Mouse (Mus musculus): ENCODE measurements around the gene Rabepk.
"Not testable (repeated sequence)": the region's sequence is repeated elsewhere in the genome, so short reads cannot be mapped to it uniquely, and the experiment has no call there.

Rabepk gene

GRCm38 (mm10) chr2:34804172-34804571, 4.5 kb upstream of the Rabepk start:
- DNase-seq (ENCODE audit: low spot score): no peak

- no peak for DNase-seq (ENCODE audit: low spot score)
These were observed 4.0 kb upstream of the Rabepk start for GRCm38 (mm10) chr2:34803746-34804145.

- DNase-seq (ENCODE audit: low spot score): peak; percentile 41
These were observed 3.0 kb upstream of the Rabepk start for GRCm38 (mm10) chr2:34802565-34803245.

- DNase-seq (ENCODE audit: low spot score): peak; percentile 100
These were observed 2.1 kb upstream of the Rabepk start for GRCm38 (mm10) chr2:34801516-34802482.

- DNase-seq (ENCODE audit: low spot score): no peak
These were observed 659 bp upstream of the Rabepk start for GRCm38 (mm10) chr2:34800371-34800770.

- DNase-seq (ENCODE audit: low spot score): no peak
These were observed 4.3 kb downstream of the Rabepk start for GRCm38 (mm10) chr2:34795426-34795825.

GRCm38 (mm10) chr2:34794511-34794910, 5.2 kb downstream of the Rabepk start:
- no peak for DNase-seq (ENCODE audit: low spot score)

- DNase-seq (ENCODE audit: low spot score): not testable (repeated sequence)
These were observed 7.2 kb downstream of the Rabepk start for GRCm38 (mm10) chr2:34792543-34792942.

GRCm38 (mm10) chr2:34790282-34790681, 9.4 kb downstream of the Rabepk start:
- no peak for DNase-seq (ENCODE audit: low spot score)

GRCm38 (mm10) chr2:34784085-34784484, 15.6 kb downstream of the Rabepk start:
- peak; percentile 62 for DNase-seq (ENCODE audit: low spot score)

GRCm38 (mm10) chr2:34783064-34784020, 16.4 kb downstream of the Rabepk start:
- DNase-seq (ENCODE audit: low spot score): no peak

- no peak for DNase-seq (ENCODE audit: low spot score)
These were observed 22.4 kb downstream of the Rabepk start for GRCm38 (mm10) chr2:34777237-34777868.

GRCm38 (mm10) chr2:34774493-34774892, 25.2 kb downstream of the Rabepk start:
- no peak for DNase-seq (ENCODE audit: low spot score)

- DNase-seq (ENCODE audit: low spot score): no peak
These were observed 26.0 kb downstream of the Rabepk start for GRCm38 (mm10) chr2:34773673-34774072.

GRCm38 (mm10) chr2:34772252-34773235, 27.2 kb downstream of the Rabepk start:
- DNase-seq (ENCODE audit: low spot score): peak; percentile 65

- DNase-seq (ENCODE audit: low spot score): peak; percentile 100
These were observed 28.1 kb downstream of the Rabepk start, which contains the start of gene Hspa5 for GRCm38 (mm10) chr2:34771368-34772226. Gene Hspa5 (plus strand): TSS chr2:34771970.

- no peak for DNase-seq (ENCODE audit: low spot score)
These were observed 28.8 kb downstream of the Rabepk start for GRCm38 (mm10) chr2:34770951-34771350.

GRCm38 (mm10) chr2:34770049-34770448, 29.7 kb downstream of the Rabepk start:
- DNase-seq (ENCODE audit: low spot score): no peak

- DNase-seq (ENCODE audit: low spot score): no peak
These were observed 34.9 kb downstream of the Rabepk start for GRCm38 (mm10) chr2:34764801-34765200.
